Mouse (Mus musculus): ENCODE measurements around the gene P4hb. TPM values are rescaled to one million over a fixed set of nuclear protein-coding genes. Genes with fewer than 3 reads are reported as not detected.

Gene P4hb
- total RNA-seq, 1 experiment = 904 TPM

DNA sequence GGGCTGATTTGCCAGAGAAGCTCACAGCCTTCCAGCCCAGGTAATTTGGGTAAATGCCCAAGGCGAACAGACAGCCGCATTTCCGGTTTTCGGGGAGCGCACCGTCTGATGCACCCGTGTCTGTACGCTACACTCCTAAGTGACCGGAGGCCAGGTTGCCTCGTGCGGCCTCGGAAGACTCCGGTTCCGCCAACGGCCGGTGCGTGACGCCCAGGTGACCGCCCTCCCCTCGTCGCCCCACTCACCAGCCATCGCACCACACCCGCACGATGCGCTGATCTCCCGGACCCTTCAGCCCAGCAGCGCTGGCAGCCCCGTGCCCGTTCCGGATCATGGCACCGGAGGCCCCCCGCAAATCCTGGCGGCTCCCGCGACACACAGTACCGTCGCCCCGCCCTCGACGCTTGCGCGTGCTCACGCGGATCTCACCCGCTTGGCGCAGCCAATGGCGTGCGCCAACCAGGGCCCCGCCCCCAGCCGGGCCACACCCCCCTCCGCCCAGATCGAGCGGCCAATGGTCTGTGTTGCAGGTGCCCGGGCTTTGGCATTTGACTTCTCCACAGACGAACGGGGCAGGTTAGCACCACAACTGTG, 44.6 kb upstream of the P4hb start, which contains the start of gene Pcyt2:
Gene Pcyt2 (minus strand): TSS at position 418 of the 594 bp plus-strand sequence.
- DNase-seq (ENCODE audit: low read depth, low spot score) = peak; percentile 91
- H3K4me1 ChIP-seq (ENCODE audit: control insufficient read depth in 2 of 2, insufficient read depth in 2 of 2, low read length in 2 of 2, poor library complexity in 1 of 2) = peaks cover 8 to 30% of the 10 kb centered on the region in 2 experiments; a peak in 2 of 4 replicates
- no peaks in the 10 kb centered on the region for H3K9me3 ChIP-seq (ENCODE audit: control insufficient read depth, insufficient read depth, low read depth, low read length)
- peak within 1 kb of the TSS; percentile 94 for H3K4me3 ChIP-seq (ENCODE audit: insufficient read depth in 1 of 2, low read depth in 1 of 2, low read length in 2 of 2, poor library complexity in 1 of 2, severe bottlenecking in 1 of 2)
- in situ Hi-C loops (cut with MboI; ENCODE audit: low sequenced_read_pairs in 2 of 2, unreplicated experiment in 2 of 2) = no loop called here
- no peak for TF ChIP-seq ZC3H11A (IDR thresholded peaks at IDR 0.05; ENCODE audit: borderline replicate concordance, low read depth, low read length)
- no peak for TF ChIP-seq MAFK (IDR thresholded peaks at IDR 0.05; ENCODE audit: insufficient read depth, low read depth, low read length)
- no peak for TF ChIP-seq ZNF384 (IDR thresholded peaks at IDR 0.05; ENCODE audit: low read depth, low read length)
- 0 out of 2 replicates have a peak, but pooled peaks have one; percentile 66 for TF ChIP-seq CHD2 (IDR thresholded peaks at IDR 0.05; ENCODE audit: low read depth, low read length)
- TF ChIP-seq HCFC1 (IDR thresholded peaks at IDR 0.05; ENCODE audit: borderline replicate concordance, insufficient read depth, low read length) = 0 out of 2 replicates have a peak, but pooled peaks have one; percentile 35
- H3K27ac ChIP-seq (ENCODE audit: insufficient read depth, low read depth, low read length, poor library complexity, severe bottlenecking) = peak within 1 kb of the TSS; percentile 73; the same call in 1 of the 2 replicates
- H3K36me3 ChIP-seq (ENCODE audit: control insufficient read depth, insufficient read depth, low read length, poor library complexity, severe bottlenecking) = peaks cover 22% of the 10 kb centered on the region
- peak within 1 kb of the TSS; percentile 92 for H3K9ac ChIP-seq (ENCODE audit: insufficient read depth, low read depth, low read length, poor library complexity, severe bottlenecking)

DNA sequence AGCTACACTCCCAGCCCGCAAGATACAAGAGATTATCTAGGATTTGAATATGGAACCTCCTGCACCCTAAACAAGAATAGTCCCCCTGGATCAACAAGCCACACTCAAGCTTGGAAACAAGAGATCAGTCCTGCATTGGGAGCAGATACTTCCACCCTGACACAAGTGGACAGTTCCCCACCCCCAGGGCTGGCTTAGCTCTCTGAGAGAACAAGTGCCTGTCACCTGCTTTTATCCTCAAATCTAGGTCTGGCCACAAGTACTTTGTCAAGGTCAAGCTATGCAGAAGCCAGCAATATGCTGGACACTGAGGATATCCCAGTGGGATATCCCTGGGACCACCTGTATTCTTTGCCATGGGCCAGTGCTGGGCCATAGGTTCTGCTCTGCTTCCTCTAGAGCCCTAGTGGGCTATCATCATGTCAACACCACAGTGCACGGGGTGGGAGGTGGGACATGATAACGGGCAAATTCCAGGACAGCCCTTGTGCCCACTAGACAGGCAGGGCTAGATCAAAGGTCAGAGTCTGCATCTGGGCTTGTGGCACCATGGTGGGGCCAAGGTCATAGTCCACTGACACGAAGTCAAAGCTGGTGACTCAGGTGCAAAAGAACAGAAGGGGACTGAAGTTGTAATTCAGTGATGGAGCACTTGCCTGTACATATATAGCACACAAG, 43.7 kb upstream of the P4hb start:
- no peak overlapping the region for H3K27ac ChIP-seq (ENCODE audit: insufficient read depth, low read depth, low read length, poor library complexity, severe bottlenecking)
- H3K9ac ChIP-seq (ENCODE audit: insufficient read depth, low read depth, low read length, poor library complexity, severe bottlenecking) = peak overlapping the region; percentile 92
- peaks cover 8 to 30% of the 10 kb centered on the region in 2 experiments; a peak in 2 of 4 replicates for H3K4me1 ChIP-seq (ENCODE audit: control insufficient read depth in 2 of 2, insufficient read depth in 2 of 2, low read length in 2 of 2, poor library complexity in 1 of 2)
- DNase-seq (ENCODE audit: low read depth, low spot score) = no peak
- in situ Hi-C loops (cut with MboI; ENCODE audit: low sequenced_read_pairs in 2 of 2, unreplicated experiment in 2 of 2) = no loop called here
- H3K4me3 ChIP-seq (ENCODE audit: insufficient read depth in 1 of 2, low read depth in 1 of 2, low read length in 2 of 2, poor library complexity in 1 of 2, severe bottlenecking in 1 of 2) = peak overlapping the region; percentile 94
- peaks cover 31% of the 10 kb centered on the region for H3K36me3 ChIP-seq (ENCODE audit: control insufficient read depth, insufficient read depth, low read length, poor library complexity, severe bottlenecking)
- H3K9me3 ChIP-seq (ENCODE audit: control insufficient read depth, insufficient read depth, low read depth, low read length) = no peaks in the 10 kb centered on the region
- no peak for TF ChIP-seq HCFC1 (IDR thresholded peaks at IDR 0.05; ENCODE audit: borderline replicate concordance, insufficient read depth, low read length)
- TF ChIP-seq ZC3H11A (IDR thresholded peaks at IDR 0.05; ENCODE audit: borderline replicate concordance, low read depth, low read length) = no peak
- TF ChIP-seq CHD2 (IDR thresholded peaks at IDR 0.05; ENCODE audit: low read depth, low read length) = no peak
- TF ChIP-seq ZNF384 (IDR thresholded peaks at IDR 0.05; ENCODE audit: low read depth, low read length) = no peak
- TF ChIP-seq MAFK (IDR thresholded peaks at IDR 0.05; ENCODE audit: insufficient read depth, low read depth, low read length) = no peak

DNA sequence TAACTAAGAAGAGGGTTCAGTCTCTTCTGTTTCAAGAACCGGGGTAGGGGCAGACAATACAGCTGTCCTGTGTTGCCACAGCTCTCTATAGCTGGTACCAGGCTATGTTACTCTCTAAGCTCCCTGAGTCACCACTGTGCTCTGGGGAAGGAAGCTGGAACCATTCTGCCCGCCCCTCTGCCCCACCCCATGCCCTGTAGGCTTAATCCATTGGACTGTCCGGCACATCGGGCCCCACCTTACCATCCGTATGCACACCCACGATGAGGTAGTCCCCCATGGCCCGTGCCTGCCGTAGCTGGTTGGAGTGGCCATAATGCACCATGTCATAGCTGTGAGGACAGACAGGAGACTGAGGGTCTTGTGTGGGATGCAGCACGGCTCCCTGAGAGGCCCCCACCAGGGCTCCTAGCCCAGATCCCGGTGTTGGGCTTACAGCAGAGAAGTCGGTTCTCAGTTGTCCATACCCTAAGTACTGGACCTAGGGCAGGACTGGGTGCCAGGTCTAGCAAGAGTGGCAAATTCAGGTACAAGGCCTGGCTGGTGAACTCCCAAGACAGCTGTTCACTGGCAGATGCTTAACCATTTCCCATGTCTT, 42.7 kb upstream of the P4hb start:
- in situ Hi-C loops (cut with MboI; ENCODE audit: low sequenced_read_pairs in 2 of 2, unreplicated experiment in 2 of 2) = no loop called here
- Histone ChIP-seq H3K4me3 (ENCODE audit: insufficient read depth in 1 of 2, low read depth in 1 of 2, low read length in 2 of 2, poor library complexity in 1 of 2, severe bottlenecking in 1 of 2) (no peak overlapping the region), H3K4me1 (ENCODE audit: control insufficient read depth in 2 of 2, insufficient read depth in 2 of 2, low read length in 2 of 2, poor library complexity in 1 of 2) (peaks cover 8 to 27% of the 10 kb centered on the region in 2 experiments; a peak in 2 of 4 replicates), H3K27ac (ENCODE audit: insufficient read depth, low read depth, low read length, poor library complexity, severe bottlenecking) (no peak overlapping the region), H3K36me3 (ENCODE audit: control insufficient read depth, insufficient read depth, low read length, poor library complexity, severe bottlenecking) (peaks cover 39% of the 10 kb centered on the region), H3K9ac (ENCODE audit: insufficient read depth, low read depth, low read length, poor library complexity, severe bottlenecking) (0 out of 2 replicates have a peak overlapping the region, but pooled peaks have one; percentile 17), H3K9me3 (ENCODE audit: control insufficient read depth, insufficient read depth, low read depth, low read length) (no peaks in the 10 kb centered on the region)
- no peak for TF ChIP-seq HCFC1 (IDR thresholded peaks at IDR 0.05; ENCODE audit: borderline replicate concordance, insufficient read depth, low read length)
- DNase-seq (ENCODE audit: low read depth, low spot score) = no peak

DNA sequence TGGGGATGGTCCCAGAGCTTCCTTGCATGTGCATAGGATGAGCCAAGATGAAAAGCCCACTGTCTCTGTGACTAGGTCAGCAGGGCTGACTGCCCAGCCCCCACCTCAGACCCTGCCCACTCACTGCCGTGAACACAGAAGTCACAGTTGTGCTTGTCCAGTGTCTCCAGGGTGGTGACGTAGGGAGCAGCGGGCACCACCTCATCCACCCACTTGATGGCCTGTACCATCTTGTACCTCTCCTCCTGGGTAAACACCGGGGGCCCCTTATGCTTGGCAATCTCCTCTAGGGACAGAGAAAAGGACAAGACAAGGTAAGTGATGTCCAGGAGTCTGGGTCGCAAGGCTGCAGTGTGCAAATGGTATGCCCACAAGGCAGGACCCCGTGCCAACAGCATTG, 42.1 kb upstream of the P4hb start:
- in situ Hi-C loops (cut with MboI; ENCODE audit: low sequenced_read_pairs in 2 of 2, unreplicated experiment in 2 of 2) = no loop called here
- Histone ChIP-seq H3K4me3 (ENCODE audit: insufficient read depth in 1 of 2, low read depth in 1 of 2, low read length in 2 of 2, poor library complexity in 1 of 2, severe bottlenecking in 1 of 2) (no peak overlapping the region), H3K9ac (ENCODE audit: insufficient read depth, low read depth, low read length, poor library complexity, severe bottlenecking) (no peak overlapping the region), H3K4me1 (ENCODE audit: control insufficient read depth in 2 of 2, insufficient read depth in 2 of 2, low read length in 2 of 2, poor library complexity in 1 of 2) (peaks cover 8 to 24% of the 10 kb centered on the region in 2 experiments; a peak in 2 of 4 replicates), H3K9me3 (ENCODE audit: control insufficient read depth, insufficient read depth, low read depth, low read length) (no peaks in the 10 kb centered on the region), H3K27ac (ENCODE audit: insufficient read depth, low read depth, low read length, poor library complexity, severe bottlenecking) (no peak overlapping the region), H3K36me3 (ENCODE audit: control insufficient read depth, insufficient read depth, low read length, poor library complexity, severe bottlenecking) (peaks cover 42% of the 10 kb centered on the region)
- TF ChIP-seq CHD2 (IDR thresholded peaks at IDR 0.05; ENCODE audit: low read depth, low read length) (no peak), ZC3H11A (IDR thresholded peaks at IDR 0.05; ENCODE audit: borderline replicate concordance, low read depth, low read length) (no peak), ZNF384 (IDR thresholded peaks at IDR 0.05; ENCODE audit: low read depth, low read length) (no peak), HCFC1 (IDR thresholded peaks at IDR 0.05; ENCODE audit: borderline replicate concordance, insufficient read depth, low read length) (no peak), MAFK (IDR thresholded peaks at IDR 0.05; ENCODE audit: insufficient read depth, low read depth, low read length) (no peak)
- DNase-seq (ENCODE audit: low read depth, low spot score) = no peak
